Mouse (Mus musculus) spleen, embryonic (tissue): ENCODE measurements around the gene Os9.

Experiments used
- CTCF ChIA-PET: fragments of 350-600 bp; sonication (Branson Sonifier 250); formaldehyde crosslinking; loops from one replicate; lab custom pipeline; 2022; lab: Charles Lee

Gene Os9

DNA sequence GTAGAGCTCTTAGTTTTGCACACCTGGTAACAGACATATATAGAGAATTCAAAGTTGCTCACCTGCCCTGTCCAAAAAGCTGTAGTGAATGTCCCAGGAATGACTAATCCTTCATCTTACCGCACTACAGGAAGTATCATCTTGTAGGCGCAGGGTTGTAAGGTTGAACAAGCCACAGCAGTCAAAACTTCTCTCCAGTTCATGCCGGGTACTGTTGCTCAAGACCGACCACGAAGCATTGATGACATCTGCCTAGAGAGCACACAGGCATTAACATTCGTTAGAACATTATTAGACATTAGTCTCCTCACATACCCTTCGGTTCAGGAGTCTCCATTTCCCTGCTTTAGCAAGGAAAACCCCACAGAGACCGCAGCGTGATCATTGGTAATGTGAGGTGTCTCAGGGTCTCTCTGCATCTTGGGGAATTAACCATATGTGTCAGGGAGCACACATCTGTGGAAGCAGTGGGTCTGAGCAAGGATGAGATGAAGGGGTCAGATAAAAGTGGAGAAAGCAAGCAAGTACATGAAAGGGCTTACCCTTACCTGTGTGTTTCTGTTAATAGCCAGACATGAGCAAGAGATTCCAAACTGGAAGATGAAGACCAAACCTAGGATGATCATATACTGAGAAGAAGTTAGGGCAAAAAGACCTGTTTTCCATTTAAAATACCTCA lies 52.4 kb downstream of the Os9 start:
- CTCF ChIA-PET = no interaction called here

DNA sequence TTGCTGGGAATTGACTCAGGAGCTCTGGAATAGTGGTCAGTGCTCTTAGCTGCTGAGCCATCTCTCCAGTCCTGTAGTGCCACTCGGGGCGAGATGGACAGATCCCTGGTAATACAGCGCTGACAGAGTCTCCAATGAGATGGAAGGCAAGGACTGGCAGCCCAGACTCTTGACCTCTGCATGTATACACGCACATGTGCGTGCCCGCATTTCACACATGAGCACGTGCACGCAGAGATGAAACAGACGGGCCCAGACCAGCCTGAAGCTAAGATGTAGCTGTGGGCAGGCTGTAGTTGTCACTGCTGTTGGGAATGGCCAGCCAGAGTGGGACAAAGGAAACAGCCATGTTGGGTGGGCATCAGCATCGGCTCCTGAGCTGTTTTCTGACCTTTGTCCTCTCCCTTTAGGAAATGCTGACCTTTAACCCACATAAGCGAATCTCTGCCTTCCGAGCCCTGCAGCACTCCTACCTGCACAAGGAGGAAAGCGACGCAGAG lies 54.4 kb downstream of the Os9 start:
- CTCF ChIA-PET = no interaction called here

- CTCF ChIA-PET = no interaction called here
These were observed 55.0 kb downstream of the Os9 start for GRCm38 (mm10) chr10:127065981-127066380.

GRCm38 (mm10) chr10:127063913-127064870 lies 56.7 kb downstream of the Os9 start:
- CTCF ChIA-PET = no interaction called here

DNA sequence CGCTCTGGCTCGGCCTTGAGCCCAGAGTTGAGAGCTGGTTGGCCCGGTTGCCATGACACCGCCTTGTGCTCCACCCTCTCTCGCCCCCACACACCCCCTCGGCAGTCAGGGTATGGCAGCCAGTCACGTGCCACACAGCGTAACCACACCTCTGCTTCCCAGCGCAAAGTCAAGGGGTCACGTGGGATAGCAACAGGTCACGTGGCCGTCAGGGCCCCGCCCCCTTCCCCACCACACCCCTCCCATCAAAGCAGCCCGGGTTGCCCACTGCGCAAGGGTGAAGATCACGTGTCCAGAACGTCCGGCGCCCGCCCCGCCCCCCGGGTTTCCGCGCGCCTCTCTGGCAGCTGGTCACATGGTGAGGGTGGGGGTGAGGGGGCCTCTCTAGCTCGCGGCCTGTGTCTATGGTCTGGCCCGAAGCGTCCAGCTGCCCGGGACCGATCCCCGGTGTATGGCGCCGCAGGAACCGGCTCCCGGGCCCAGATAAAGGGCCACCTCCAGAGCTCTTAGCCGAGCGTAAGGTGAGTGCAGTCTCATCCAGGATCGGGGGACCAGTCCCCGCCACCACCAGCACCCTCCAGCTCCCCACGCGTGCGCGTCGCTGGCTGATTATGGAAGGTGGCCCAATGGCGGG lies 57.6 kb downstream of the Os9 start, which contains the start of gene Cdk4:
Cdk4 (plus strand) TSS at position 296 of the 634 bp plus-strand sequence.
- CTCF ChIA-PET = no interaction called here

- CTCF ChIA-PET = interaction anchor here (0.7 kb wide), 1 partner anchor 62 kb away, joined by 3 read pairs; no protein-coding TSS in a partner anchor
These were observed 58.4 kb downstream of the Os9 start for GRCm38 (mm10) chr10:127062503-127062902.

DNA sequence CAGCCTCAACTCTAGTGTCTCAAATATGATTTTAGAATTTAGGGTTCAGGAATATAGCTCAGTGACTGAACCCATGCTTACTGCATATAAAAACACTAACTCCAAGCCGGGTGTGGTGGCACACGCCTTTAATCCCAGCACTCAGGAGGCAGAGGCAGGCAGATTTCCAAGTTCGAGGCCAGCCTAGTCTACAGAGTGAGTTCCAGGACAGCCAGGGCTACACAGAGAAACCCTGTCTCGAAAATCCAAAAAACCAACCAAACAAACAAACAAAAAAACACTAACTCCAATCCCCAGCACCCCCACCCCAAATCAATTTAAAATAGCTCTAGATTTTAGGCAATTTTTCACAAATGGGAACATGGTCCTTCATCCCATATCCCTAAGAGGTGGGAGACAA lies 58.8 kb downstream of the Os9 start:
- CTCF ChIA-PET = interaction anchor here (0.7 kb wide), 1 partner anchor 62 kb away, joined by 3 read pairs; no protein-coding TSS in a partner anchor

- CTCF ChIA-PET = no interaction called here
These were observed 59.4 kb downstream of the Os9 start for GRCm38 (mm10) chr10:127061513-127061912.

- CTCF ChIA-PET = no interaction called here
These were observed 59.8 kb downstream of the Os9 start for GRCm38 (mm10) chr10:127061085-127061484.

DNA sequence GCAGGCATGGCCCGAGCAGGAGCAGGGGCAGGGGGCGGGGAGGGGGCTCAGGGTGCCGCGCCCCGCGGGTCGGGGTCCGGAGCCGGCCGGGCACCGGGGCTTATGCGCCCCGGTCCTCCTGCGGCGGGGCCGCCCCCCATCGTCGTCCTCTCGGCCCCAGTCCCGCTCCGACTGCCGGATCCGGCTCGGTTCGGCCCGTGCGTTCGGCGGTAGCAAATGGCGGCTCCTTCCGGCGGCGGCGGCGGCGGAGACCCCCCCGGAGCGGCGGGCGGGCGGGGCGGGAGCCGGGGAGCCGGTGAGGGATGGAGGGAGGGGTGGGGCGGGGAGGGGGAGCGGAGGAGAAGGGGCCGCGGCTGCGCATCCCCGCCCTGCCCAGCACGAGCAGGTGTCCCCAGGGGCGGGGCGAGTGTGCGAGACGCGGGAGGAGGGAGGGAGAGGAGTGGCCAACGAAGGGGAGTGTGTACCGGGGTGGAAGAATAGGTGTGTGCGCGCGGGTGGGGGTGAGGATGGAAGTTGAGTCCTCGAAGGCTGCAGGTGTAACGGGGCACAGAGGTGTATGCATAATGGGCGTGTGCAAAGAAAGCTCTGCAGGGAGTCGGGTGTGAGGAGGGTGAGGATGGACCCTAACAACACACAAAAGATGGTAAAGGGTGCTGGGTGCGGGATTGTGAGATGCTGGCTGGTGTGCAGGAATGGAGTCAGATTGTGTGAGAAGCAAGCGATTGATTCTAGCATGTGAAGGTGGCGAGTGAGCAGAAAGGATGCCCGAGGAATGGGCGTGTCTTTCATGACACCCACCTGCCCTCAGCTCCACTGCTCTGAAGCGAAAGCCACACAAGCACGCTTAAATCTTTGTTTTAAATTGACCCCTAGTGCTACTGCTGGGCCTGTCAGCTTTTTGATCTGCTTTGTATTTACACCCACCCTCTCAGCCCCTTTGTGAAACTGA lies 60.7 kb downstream of the Os9 start, which contains the start of gene March9:
March9 (minus strand) TSS at position 217 of the 949 bp plus-strand sequence.
- CTCF ChIA-PET = no interaction called here

- CTCF ChIA-PET = interaction anchor here (0.8 kb wide), 1 partner anchor 554 kb away, joined by 3 read pairs; no protein-coding TSS in a partner anchor
These were observed 61.6 kb downstream of the Os9 start for GRCm38 (mm10) chr10:127059174-127059967.

- CTCF ChIA-PET = interaction anchor here (0.8 kb wide), 1 partner anchor 553 kb away, joined by 3 read pairs; no protein-coding TSS in a partner anchor
These were observed 62.2 kb downstream of the Os9 start for GRCm38 (mm10) chr10:127058708-127059107.

GRCm38 (mm10) chr10:127058161-127058560 lies 62.8 kb downstream of the Os9 start:
- CTCF ChIA-PET = no interaction called here

DNA sequence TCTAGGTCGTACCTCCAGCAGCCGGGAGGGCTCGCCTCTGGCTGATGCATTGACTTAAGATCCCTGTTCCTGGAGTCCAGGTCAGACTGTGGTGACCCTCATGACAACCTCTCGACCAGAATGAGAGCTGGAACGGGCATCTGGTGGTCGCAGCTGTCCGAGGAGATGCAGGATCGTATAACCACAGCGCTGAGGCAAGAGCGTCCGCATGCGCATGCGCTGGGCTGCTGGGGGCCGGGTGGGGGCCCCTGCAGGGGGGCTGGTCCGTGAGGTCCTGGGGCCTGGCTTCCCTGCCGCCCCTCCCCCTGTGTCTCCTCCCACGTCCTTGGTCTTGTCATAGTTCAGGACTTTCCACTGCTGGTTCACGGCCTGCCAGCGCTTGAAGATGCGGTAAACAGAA lies 64.4 kb downstream of the Os9 start:
- CTCF ChIA-PET = interaction anchor here (0.8 kb wide), 1 partner anchor 12 kb away, joined by 3 read pairs; no protein-coding TSS in a partner anchor

DNA sequence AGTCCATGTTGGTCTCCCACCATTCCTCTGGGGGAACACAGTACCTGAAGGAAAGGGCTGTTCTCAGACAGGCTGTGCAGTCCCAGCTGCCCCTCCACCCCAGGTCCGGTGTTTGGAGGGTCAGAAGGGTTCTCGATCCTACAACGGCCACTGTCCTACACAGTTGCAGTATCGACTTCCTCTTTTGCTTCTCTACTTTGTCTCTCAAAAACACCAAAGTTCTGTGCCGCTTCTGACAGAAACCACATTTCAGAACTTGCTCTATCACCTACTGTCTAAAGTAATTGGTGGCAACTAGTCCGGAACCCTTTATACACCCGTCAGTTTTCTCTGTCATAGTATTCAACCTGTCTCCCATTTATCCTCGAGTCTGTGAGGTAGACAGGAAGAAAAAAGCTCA lies 65.5 kb downstream of the Os9 start:
- CTCF ChIA-PET = no interaction called here

DNA sequence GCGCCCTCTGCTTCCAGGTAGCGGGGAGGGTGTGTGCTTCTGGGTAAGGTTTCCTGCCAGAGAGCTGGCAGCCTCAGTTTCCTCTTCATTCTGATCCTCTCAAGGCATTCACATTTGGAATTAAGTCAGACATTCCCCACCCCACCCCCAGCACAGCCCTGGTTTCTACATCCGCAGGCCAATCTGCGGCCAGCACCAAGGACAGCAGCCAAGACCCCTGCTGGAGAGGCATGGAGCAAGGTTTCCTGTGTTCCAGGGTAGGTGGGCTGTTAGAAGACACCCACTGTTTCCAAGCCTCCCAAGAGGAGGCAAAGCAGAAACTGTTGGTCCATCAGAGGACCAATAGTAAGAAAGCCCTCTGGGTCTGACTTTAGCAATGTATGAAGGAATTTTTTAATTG lies 66.3 kb downstream of the Os9 start:
- CTCF ChIA-PET = no interaction called here

DNA sequence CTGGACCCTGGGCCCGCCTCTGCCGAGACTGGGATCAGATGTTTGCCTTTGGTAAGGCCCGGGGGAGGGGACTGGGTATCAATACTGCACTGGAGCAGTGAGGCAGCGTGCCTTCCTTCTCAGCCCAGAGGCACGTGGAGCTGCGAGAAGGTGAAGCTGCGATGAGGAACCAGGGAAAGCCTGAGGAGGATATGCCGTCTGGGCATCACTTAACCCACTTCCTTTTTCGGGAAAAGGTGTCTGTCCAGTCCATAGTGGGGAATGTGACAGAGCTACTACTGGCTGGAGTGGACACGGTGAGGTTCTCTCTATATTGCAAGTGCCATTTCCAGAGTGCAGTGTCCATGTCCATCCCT lies 70.8 kb downstream of the Os9 start:
- CTCF ChIA-PET = interaction anchor here (0.6 kb wide), 1 partner anchor 1433 kb away, joined by 4 read pairs; no protein-coding TSS in a partner anchor

GRCm38 (mm10) chr10:127049395-127050118 lies 71.4 kb downstream of the Os9 start:
- CTCF ChIA-PET = no interaction called here
